Mouse (Mus musculus) c-Kit-negative CD71-positive TER-119-positive erythroid progenitor cells, embryonic 14.5 days (primary cell): Measurements from ENCODE around the gene Pip5kl1.

Experiments used
- DNase-seq: peaks from one replicate; pipeline ENCODE4 v3.0.0-alpha.2; 2013; ENCODE audit warnings: low read depth, low spot score

The Pip5kl1 gene

DNA sequence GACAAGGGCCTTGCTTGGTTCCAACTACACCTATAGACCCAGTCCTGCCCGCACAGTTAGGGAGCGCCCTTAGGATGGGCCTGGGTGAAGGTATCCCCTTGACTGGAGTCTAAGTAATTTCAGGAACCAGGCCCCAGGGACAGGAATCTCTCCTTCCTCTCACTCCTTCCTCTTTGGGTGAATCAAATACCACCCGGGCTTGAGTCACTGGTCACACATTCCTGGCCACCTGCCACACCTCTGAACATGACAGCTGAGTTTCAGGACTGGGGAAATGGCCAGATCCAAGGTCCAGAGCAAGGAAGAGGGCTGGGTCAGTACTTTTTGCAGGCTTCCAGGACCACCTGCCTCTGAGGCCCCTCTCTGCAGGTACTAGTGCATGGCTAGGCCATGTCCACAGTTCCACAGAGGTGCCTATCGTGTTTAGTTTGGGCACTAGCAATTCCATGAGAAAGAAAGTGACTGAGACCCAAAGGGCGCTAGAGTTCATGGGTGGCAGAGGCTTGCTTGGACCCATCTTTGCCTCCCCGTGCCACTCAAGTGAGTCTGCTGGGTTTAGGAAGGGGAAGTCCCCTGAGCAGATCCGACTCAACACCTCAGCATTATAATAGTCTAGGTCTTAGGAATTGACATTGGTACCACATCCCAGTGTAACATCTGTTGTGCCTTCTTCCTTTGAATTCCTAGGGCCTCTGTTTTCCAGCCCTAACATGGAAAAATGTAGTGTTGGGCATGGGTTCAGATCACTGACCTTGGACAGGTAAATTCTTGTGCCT, 26.4 kb upstream of the Pip5kl1 start:
- DNase-seq, result no peak

DNA sequence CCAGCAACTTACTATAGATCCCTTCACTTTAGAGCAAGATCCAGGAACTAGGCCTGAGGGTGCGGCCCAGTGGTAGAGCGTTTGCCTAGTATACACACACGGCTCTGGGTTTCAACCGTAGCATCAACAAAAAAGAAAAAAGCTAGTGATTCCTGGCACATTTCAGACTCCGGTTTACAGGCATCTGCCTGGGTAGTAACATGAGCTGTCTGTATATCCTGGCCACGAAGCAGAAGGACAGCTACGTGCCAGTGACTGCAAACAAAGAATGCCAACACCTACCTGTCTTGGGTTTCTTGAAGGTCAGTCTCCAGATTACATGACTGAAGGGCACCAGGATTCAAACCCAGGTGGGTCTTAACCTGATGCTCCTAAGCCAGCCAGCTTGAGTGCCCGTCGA, 25.4 kb upstream of the Pip5kl1 start:
- DNase-seq, result no peak

DNA sequence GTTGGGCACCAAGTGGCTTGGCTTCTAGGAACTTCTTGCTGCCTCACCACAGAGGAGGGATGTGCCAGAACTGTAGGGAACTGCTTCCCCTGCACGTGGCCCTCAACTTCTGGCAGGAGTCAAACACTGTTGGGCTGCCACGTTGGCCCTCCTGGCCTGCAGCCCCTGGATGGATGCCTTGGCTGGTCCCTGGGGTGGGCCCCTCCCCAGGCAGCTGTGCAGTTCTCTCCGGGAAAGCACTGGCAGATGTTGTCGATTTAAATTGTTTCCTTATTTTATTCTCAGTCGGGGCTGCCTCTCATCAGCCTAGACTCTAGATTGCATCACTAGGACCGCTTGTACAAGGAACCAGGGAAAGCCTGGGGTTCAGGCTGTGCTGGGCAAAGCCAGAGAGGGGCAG, 24.8 kb upstream of the Pip5kl1 start:
- DNase-seq, result no peak

DNA sequence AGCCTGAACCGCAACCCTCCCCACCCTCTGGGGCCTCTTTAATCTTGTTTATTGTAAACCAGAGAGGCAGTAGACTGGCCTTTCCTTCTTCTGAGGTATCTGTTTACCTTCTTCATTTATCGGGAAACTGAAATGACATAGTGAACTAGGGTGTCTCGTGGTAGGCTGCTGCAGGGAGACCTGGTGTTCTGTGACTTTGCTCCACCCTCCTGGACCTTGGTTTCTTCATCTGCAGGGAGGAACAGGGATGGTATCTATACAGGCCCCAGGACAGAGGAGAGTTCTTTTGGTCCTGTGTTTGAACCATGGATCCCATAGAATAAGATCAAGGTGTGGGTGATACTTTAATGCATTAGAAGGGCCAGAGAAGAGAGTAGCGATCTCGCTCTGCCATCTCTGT, 23.4 kb upstream of the Pip5kl1 start:
- no peak for DNase-seq

DNA sequence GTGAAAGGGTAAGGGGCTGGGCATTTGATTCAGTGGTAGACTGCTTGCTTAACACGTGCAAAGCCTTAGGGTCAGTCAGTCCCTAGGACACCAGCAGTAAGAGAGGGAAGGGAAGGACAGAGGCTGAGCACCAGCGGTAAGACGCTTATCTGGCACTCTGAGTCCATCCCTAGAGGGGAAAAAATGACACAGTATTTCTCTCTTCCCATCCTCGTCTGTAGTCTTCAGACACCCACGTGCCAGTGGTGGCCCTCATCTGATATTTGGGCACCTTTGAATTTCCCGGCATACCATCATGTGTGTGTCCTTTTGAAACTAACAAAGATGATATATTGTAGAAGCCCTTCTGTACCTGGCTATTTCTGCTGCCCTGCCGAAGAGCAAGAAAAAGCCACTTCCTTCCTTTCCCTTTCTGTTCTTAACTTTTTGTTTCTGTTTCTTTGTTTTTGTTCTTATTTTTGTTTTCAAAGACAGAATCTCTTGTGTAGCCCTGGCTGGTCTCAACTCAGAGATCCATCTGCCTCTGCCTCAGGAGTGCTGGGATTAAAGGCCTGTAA, 20.9 kb upstream of the Pip5kl1 start:
- DNase-seq, result no peak

DNA sequence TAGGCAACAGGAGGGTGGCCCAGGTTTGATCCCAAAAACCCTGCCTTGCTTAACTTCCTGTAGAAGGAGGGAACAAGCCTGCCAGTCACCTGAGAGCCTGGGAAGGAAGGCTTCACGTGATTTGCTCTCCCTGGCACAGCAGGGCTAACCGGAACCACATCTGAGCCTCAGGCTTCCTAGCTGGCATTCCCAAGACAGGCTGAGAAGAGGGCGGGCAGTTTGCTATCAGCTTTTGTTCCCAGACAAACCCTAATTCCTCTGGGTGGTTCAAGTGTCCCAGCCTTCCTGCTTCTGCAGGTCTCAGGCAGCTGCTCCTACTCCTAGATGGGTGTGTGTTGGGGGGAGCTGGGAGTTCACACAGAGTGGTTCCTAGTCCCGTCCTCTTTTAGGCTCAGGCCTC, 19.1 kb upstream of the Pip5kl1 start:
- no peak for DNase-seq

DNA sequence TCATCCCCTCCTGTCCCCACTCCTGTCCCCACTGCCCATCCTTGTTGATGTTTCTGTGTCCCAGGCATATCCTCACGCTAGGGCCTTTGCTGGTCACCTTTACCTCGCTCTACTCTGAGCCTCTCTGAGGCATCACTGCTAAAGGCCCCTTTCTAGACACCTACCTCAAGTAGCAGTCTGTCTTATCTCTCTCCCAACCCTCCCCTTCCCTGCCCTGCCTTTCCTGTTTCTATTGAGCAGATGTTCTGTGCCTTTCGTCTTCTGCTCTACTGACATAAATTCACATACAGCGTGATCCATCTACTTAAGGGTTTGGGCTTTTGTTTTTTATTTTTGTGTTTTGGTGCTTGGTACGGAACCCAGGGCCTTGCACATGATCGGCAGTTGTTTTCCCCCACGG, 18.6 kb upstream of the Pip5kl1 start:
- DNase-seq, result no peak

DNA sequence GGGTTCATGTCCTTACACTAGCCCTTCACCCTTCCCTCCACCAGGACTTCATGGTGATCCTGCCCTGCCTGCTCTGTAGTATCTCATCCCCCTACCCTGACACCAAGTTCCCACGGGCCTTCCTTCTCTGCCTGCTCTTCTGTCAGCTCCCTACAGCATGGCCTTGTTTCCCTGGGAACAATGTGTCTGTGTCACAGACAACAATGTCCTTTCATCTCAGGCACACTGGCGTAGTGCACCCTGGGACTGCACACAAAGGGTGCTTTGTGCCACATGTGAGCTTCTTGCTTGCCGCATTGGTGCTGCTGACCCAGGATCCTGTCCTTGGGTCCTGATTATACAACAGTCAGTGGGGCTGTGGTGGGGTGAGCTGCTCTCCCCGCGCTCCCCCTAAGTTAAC, 15.0 kb upstream of the Pip5kl1 start:
- DNase-seq, result no peak

DNA sequence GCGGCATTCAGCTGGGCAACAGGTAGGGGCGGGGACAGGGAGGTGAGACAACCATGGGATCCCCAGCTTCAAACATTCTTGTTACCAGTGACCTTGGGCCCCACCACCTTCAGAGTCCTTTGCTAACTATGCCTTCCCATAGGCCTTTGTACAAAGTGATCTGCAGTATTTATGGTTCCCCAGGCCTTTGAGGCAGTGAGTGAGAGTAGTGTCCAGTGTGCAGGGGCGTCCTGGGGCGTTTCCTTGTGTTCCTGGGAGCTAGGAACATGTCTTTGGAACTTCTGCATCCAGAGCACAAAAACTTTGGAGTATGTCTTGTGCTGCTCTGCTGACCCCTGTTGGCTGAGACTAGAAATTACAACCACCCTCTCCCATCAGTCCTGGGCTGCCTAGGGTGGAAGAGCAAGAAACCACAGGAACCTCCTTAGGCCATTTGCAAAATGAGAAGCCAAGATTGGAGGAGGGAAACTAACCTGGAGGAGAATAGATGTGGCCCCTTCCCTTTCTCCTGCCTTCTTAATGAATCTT, 8.0 kb upstream of the Pip5kl1 start:
- DNase-seq, result peak; percentile 45

DNA sequence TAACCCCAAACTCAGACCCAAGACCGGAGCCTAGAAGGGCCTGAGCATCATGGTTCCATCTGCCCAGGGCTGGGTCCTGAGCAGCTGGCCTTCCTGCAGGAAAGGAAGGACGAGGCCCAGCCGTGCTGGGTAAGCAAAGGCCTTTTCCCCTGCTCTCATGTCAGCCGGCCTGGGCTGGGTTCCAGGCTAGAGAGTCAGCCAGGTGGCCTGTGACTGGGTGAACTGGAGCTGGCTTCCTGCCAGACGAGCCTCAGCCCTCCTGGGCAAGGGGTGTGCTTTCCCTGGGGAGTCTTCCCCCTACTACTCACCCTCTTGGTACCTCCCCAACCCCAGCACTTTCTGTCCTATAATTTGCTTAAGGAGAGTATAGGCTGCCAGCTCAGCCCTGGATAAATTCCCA, 6.4 kb upstream of the Pip5kl1 start:
- no peak for DNase-seq

DNA sequence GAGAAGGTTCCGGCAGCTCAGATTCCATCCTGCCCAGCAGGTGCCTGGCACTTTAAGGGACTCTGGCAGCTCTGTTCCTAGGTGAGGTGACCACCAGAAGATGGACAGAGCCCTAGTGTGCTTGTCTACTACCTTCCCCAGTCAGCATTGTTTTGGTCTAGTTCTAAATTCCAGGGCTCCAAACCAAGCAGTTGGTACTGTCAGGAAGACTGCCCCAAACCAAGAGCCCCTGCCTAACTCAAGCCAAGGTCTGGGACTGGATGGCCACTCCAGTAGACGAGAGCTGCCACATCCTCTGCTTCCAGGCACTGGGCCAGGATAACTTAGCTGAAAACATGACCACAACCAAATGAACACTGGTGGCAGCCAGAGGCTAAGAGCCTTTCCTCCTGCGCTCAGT, 5.7 kb upstream of the Pip5kl1 start:
- DNase-seq, result no peak

DNA sequence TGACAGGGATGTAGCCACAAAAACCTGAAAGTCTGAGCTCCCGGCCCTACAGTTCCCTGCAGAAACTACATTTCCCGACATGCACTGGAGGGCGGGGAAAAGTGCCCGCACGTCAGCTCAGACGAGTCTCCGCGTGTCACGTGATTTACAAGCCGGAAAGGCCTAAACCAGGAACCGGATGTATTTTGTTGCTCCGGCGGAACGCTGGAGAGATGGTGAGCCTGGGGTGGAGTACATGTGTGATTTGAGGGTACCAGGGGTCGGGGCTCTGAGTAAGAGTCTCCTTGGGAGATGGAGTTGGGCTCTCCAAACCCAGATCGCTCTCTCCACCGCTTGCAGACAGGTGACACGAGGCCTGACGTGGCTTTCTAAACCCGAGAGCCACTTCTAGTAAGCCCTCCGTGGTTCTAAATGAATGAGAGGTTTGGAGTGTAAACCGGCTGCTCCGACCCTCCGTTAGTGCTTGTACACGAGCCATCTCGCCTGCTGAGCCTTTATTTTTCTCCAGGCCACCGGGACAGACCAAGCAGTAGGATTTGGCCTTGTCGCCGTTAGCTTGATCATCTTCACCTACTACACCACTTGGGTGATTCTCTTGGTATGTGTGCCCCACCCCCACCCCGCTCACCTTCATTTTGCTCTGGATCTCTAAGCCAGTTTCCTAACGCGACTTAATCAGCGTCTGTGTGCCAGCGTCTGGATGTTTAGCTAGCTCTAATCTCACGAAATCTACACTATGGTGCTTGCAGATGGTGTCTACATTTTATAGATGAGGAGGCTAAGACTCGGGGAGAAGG, 3.7 kb upstream of the Pip5kl1 start, which contains the start of gene Dpm2:
Dpm2 (plus strand) TSS at position 161 of the 797 bp plus-strand sequence.
- DNase-seq, result peak; percentile 76

DNA sequence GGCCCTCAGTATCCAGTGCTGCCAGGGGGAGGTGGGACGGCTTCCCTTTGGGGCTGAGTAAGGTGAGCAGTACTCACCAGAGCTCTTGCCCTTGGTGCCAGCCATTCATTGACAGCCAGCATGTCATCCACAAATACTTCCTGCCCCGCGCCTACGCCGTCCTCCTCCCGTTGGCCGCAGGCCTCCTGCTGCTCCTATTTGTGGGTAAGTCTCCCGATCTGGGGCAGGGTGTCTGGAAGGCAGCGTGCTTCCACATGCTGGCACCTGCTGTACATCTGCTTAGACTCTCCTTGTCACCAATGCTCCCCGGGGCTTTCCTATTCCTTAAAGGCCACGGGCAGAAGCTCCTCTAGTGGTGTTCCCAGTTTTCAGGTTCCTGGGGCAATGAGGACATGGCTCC, 2.4 kb upstream of the Pip5kl1 start:
- DNase-seq, result no peak

DNA sequence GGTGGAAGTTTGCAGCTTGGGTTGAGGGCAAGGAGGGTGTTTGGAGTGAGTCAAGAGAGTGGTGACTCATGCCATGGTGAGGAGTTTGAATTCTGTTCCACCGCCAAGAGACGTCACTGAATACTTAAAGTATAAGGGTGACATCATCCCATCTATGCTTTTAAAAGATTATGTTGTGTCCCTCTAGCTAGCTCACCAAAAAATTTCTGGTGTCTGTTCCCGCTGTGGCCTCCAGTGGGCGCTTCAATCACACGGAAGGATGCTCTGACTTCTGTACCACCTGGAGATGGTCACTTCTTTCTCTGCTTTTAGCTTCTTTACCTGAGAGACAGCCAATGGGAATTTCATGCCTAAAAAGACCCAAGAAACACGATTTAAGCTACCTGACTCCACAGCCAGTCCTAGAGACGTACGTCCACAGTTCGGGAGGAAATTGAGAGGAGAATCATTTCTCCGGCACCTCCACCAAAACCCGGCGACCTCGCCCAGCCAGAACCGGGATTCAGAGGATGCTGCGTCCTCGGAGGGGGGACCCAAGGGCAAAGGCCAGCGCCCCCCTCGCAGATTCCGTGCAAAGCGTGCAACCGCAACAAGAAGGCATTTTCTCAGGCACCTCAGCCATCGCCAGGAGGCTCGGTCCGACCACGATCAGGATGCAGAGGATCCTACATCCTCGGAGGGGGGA, 446 bp downstream of the Pip5kl1 start:
- DNase-seq, result no peak

DNA sequence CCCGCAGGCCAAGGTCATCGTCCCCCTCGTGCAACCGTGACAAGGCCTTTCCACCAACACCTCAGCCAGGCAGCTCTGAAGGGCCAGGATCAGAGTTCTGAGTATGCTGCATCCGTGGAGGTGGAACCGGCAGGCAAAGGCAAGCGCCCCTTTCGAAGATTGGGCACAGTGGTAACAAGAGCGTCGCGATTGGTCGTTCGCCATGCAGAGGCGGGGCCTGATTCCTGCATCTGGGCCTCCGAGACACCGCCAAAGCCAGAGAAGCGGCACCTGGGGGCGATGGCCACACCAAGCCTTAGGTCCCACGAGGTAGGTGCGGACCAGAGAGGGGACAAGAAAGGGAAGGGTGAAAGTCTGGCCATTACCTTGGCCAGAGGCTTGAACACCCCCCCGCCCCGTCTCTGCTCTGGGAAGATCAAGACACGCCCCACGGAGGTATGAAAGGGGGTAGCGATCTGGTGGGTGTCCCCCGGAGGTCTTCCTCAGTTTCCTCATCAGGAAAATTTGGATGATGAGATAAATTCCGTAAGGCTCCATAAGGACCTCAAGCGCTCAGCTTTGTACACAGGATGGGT, 1.1 kb downstream of the Pip5kl1 start, which contains the start of gene 9430097D07Rik:
9430097D07Rik (minus strand) TSS at position 99 of the 575 bp plus-strand sequence.
- DNase-seq, result no peak

DNA sequence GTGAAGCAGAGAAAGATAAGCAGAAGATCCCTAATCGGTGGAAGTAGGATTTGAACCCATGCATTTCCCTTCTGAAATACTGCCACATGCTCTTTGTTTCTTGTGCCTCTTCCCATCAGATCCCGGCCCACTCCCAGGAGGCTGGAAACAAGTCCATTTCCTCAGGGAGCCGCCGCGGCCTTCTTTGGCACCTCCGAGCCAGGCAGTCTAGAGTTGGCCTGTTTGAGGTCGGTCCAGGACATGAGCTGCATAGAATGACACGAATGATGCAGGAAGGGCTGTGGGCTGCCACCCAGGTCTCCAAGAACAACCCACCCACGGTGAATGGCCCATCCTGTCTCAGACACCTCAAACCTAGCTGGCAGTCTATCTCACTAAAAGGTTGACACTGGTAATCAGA, 1.9 kb downstream of the Pip5kl1 start:
- no peak for DNase-seq

DNA sequence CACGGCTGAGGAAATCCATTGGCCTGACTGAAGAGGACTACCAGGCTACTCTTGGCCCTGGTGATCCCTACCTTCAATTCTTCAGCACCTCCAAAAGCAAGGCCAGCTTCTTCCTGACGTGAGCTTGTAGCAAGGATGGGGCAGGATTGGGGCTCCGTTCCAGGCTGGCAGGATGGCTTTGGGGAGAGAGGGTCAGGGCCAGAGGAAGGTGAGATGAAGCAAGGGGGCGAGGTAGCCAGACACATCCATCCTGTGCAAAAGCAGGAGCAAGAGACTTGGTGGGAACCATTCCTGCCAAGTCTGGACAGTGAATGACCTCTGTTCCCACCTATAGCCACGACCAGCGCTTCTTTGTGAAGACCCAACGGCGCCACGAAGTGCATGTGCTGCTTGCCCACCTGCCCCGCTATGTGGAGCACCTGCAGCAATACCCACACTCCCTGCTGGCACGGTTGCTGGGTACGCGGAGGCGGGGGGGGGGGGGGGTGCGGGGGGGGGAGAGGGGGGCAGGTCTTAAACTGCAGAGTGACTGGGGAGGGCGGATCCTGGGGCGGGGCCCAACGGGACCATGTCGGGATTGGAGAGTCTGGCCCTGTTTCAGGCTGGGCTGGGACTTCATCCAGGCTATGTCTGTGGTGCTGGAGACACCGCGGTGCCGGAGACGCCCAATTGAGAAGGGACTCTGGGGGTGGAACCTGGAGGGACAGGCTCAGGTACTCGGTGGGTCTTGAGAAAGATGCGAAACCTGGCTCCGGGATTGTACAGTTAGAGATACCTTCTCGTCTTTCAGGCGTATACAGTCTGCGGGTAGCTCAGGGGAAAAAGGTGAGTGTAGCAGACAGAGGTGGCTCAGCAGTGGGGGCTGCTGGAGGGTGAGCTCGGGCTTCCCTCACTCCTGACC, 3.8 kb downstream of the Pip5kl1 start:
- DNase-seq, result no peak

DNA sequence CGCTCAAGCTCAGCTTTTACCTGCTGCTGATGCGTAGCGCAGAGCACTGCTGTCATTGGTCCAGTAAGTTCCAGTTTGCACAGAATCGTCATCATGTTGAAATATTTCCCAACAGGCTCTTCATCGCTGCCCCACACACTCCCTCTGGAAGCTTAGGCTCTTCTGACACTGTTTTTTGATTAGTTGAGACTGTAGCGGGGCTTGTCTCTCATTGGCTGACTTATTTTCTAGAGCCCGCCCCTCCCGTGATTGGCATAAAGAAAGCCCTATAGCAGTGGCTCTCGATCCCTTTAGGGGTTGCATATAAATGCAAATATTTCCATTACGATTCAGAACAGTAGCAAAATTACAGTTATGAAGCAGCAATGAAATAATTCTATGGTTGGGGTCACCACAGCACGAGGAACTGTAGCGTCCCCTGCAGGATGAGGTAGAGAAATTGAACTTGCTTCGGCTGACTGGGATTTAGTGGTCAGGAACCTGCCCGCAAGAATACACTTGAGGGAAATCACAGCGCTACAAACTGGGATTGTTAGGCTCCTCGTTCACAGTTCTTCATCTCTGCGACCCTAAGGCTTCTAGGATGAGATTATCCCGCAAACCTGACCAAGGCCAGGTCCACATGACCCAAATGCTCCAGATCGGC, 7.0 kb downstream of the Pip5kl1 start:
- DNase-seq, result no peak

DNA sequence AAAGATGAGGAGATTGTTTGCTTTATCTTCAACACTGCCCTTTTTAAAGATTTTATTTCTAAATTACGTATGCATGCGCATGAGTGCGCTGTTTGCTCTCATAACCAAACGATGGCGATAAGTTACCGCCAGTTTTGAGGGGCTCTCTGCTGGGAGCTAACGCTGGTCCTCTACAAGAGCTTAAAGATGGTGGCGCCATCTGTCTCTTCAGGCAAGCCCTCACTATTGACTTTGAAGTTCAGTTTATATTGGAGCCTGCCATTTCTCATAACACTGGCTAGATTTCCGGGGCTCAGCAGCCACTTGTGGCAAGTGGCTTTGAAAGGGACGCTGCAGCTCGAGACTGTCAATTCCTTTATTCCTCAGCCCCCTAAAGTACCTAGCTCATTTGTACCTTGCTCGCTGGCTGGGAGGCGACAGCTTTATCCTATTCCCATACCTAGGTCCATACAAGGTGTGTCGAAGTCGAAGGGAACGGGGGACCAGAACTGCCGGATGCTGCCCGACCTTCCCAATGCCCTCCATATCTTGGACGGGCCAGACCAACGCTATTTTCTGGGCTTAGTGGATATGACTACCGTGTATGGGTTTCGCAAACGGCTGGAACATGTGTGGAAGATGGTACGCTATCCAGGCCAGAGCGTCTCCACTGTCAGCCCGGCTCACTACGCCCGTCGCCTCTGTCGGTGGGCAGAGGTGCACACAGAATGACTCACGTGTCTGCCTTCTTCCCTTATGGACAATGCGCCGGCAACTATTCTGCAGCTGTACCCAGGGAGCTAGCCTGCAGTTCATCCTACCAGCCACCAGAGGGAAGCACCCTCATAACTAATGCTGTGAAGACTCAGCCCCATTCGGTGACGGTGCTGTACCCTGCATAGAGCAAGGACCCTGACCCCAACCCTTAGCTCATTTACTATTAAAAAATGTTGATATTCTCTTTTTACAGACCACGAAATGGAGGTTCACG, 8.5 kb downstream of the Pip5kl1 start:
- no peak for DNase-seq
